Mouse (Mus musculus): ENCODE measurements around the gene Ppip5k1. TPM values are rescaled to one million over a fixed set of nuclear protein-coding genes. Genes with fewer than 3 reads are reported as not detected.

Ppip5k1 gene
- polyA plus RNA-seq, 1 experiment from 2014 or later: 11.2 TPM

DNA sequence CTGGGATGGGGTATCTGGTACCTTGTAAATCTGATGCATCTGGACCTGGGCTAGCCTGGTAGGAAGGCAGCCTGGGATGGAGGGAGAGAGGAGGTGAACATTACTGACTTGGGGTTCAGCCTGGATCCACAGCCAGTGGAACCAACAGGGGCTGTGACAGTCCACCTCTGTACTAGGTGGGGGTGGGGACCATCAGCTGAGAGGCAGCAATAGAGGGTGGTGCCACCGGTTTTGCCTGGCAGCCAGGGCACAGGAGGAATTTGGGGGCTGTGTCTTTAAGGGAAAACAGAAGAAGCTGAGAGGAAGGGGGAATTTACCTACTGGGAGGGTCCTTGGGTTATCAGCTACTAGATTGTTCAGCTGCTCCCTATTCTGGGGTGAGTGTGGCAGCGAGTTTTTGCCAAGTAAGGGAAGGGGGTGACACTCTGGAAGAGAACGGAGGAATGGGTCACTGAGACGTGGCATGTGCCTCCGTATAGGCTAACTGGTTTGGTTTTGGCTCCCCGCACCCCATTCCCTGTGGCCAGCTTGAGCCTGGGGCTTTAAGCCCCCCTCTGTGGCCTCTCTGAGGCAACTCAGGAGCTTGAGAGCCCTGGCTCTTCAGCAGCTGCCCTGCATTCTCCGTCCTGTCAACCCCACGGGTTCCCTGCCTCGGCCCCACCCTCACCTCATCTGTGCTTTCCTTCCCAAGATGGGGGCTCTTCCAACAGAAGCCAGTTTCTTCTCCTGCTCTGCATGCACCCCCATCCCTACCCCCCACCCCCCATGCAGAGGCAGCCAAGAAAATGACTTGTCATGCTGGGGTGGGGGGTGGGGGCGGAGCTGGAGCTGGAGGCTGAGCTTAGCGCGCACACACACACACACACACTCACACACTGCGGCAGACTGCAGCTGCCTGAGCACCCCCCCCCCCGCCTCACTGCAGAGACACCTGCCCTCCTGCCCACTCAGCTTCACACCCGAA is 59.3 kb downstream of the Ppip5k1 start:
- Histone ChIP-seq H3K27ac (replicated peaks) (peak overlapping the region; percentile 85), H3K27me3 (ENCODE audit: low read depth, poor library complexity, severe bottlenecking) (peaks cover 87% of the 10 kb centered on the region), H3K4me3 (peak overlapping the region; percentile 55), H3K9me3 (replicated peaks) (no peaks in the 10 kb centered on the region), H3K36me3 (peaks cover 25% of the 10 kb centered on the region), H3K4me1 (peaks cover 58% of the 10 kb centered on the region)
- DNase-seq (ENCODE audit: low spot score): peak; percentile 45
- WGBS: 1% methylated on average over 15 of the region's 15 CpGs

DNA sequence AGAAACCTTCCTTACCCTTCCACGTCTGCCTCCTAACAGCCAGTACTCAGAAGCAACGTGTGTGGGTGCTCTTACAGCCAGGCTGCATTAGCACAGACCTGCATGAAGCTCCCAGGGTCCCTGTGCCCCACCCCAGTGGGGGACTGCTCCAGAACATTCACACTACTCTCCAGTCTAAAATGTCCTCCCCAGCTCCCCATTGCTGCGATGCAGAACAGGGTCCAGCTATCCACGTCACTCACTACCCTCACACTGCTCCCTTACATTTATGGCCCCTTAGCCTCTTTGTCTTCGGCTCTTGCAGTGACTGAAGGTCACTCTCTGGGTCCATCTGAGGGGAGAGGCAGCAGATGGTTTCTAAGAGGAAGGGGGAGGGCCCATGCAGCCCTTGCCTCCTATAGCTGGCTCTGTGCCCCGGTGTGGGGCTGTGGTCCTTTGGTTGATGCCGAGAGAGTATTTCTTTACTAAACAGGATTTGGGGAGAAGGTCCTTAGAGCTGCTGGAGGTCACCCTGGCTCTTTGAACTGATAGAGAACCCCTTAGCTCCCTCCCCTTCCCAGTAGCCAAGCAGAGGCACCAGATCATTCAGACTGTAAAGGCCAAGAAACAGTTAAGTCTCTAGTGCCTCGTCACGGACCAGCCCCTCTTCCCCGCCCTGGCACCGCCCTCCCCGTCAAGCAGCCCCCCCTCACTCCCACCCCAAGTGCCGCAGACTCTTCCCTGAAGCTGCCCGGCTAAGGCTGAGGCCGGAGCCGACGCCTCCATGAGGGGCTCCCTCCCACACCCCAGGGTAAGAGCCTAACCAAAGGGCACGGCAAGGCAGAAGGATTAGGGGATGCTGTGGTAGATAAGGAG is 60.2 kb downstream of the Ppip5k1 start:
- WGBS: 1% methylated on average over 18 of the region's 18 CpGs
- peaks cover 92% of the 10 kb centered on the region for H3K27me3 ChIP-seq (ENCODE audit: low read depth, poor library complexity, severe bottlenecking)
- H3K36me3 ChIP-seq: peaks cover 16% of the 10 kb centered on the region
- DNase-seq (ENCODE audit: low spot score): peak; percentile 71
- H3K27ac ChIP-seq (replicated peaks): peak overlapping the region; percentile 85
- peak overlapping the region; percentile 55 for H3K4me3 ChIP-seq
- peaks cover 67% of the 10 kb centered on the region for H3K4me1 ChIP-seq
- no peaks in the 10 kb centered on the region for H3K9me3 ChIP-seq (replicated peaks)

DNA sequence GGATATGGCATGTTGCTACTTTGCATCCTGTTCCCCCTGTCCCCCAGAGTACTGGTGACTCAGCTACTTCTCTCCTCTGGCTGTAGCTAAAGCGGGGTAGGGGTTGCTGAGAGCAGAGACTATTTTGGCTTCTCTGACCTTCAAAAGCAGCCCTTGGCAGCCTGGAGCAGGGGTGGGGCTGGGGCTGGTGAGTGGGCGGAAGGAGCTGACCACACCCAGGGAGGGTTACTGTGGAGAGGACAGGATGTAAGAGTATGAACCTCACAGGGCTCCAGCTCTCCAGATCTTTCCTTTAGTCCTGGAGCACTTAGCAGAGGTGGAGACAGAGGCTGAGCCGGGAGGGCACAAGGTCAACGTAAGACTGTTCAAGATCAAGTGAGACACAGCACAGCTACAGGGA is 61.0 kb downstream of the Ppip5k1 start:
- 29% methylated on average over 4 of the region's 4 CpGs for WGBS
- peaks cover 71% of the 10 kb centered on the region for H3K4me1 ChIP-seq
- DNase-seq (ENCODE audit: low spot score): no peak

GRCm38 (mm10) chr2:121292316-121293013 is 62.7 kb downstream of the Ppip5k1 start:
- Histone ChIP-seq H3K27ac (replicated peaks) (no peak overlapping the region), H3K4me1 (peaks cover 70% of the 10 kb centered on the region), H3K27me3 (ENCODE audit: low read depth, poor library complexity, severe bottlenecking) (peaks cover 86% of the 10 kb centered on the region), H3K36me3 (no peaks in the 10 kb centered on the region), H3K4me3 (no peak overlapping the region), H3K9me3 (replicated peaks) (no peaks in the 10 kb centered on the region)
- WGBS: 75% methylated on average over 5 of the region's 5 CpGs
- DNase-seq (ENCODE audit: low spot score): no peak

More for the DNA sequence above, 61.0 kb downstream of the Ppip5k1 start:
- peaks cover 8% of the 10 kb centered on the region for H3K36me3 ChIP-seq
- peak overlapping the region; percentile 55 for H3K4me3 ChIP-seq
- H3K9me3 ChIP-seq (replicated peaks): no peaks in the 10 kb centered on the region
- peak overlapping the region; percentile 85 for H3K27ac ChIP-seq (replicated peaks)
- peaks cover 90% of the 10 kb centered on the region for H3K27me3 ChIP-seq (ENCODE audit: low read depth, poor library complexity, severe bottlenecking)

- H3K4me3 ChIP-seq: peak overlapping the region; percentile 68
- peaks cover 60% of the 10 kb centered on the region for H3K27me3 ChIP-seq (ENCODE audit: low read depth, poor library complexity, severe bottlenecking)
- WGBS: 3% methylated on average over 36 of the region's 36 CpGs
- no peaks in the 10 kb centered on the region for H3K9me3 ChIP-seq (replicated peaks)
- H3K36me3 ChIP-seq: no peaks in the 10 kb centered on the region
- H3K27ac ChIP-seq (replicated peaks): peak overlapping the region; percentile 84
- no peak for DNase-seq (ENCODE audit: low spot score)
- H3K4me1 ChIP-seq: peaks cover 45% of the 10 kb centered on the region
These were observed 65.3 kb downstream of the Ppip5k1 start for GRCm38 (mm10) chr2:121289730-121290540.

GRCm38 (mm10) chr2:121288901-121289729 is 66.1 kb downstream of the Ppip5k1 start, which contains the start of gene Map1a:
TSS of gene Map1a (plus strand) at chr2:121289600.
- under 1% methylated on average over 48 of the region's 48 CpGs for WGBS
- H3K36me3 ChIP-seq: no peaks in the 10 kb centered on the region
- peak within 1 kb of the TSS; percentile 68 for H3K4me3 ChIP-seq
- peaks cover 37% of the 10 kb centered on the region for H3K4me1 ChIP-seq
- peaks cover 58% of the 10 kb centered on the region for H3K27me3 ChIP-seq (ENCODE audit: low read depth, poor library complexity, severe bottlenecking)
- no peaks in the 10 kb centered on the region for H3K9me3 ChIP-seq (replicated peaks)
- H3K27ac ChIP-seq (replicated peaks): peak within 1 kb of the TSS; percentile 84
- DNase-seq (ENCODE audit: low spot score): peak; percentile 98

DNA sequence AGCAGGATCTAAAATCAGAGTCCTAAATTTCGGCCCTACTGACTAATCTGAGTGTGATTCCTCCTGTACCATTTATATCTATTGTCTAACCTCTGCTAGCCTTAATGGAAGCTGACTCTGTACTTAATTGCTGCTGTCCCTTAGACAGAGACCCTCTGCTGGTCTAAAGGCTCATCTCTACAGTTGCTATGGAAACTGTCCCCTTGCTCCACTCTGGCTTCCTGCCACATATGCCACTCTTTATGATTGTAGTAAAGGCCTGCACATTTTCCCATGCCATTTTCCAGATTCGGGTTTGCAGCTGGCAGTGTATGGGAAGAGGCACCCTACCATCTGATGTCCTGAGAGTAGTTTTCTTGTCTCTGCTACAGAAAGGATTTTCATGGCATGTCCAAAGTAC is 67.3 kb downstream of the Ppip5k1 start:
- DNase-seq (ENCODE audit: low spot score): no peak
- Histone ChIP-seq H3K4me1 (peaks cover 30% of the 10 kb centered on the region), H3K36me3 (no peaks in the 10 kb centered on the region), H3K27me3 (ENCODE audit: low read depth, poor library complexity, severe bottlenecking) (peaks cover 45% of the 10 kb centered on the region), H3K4me3 (no peak overlapping the region), H3K9me3 (replicated peaks) (no peaks in the 10 kb centered on the region), H3K27ac (replicated peaks) (no peak overlapping the region)
- 79% methylated on average over 2 of the region's 2 CpGs for WGBS

DNA sequence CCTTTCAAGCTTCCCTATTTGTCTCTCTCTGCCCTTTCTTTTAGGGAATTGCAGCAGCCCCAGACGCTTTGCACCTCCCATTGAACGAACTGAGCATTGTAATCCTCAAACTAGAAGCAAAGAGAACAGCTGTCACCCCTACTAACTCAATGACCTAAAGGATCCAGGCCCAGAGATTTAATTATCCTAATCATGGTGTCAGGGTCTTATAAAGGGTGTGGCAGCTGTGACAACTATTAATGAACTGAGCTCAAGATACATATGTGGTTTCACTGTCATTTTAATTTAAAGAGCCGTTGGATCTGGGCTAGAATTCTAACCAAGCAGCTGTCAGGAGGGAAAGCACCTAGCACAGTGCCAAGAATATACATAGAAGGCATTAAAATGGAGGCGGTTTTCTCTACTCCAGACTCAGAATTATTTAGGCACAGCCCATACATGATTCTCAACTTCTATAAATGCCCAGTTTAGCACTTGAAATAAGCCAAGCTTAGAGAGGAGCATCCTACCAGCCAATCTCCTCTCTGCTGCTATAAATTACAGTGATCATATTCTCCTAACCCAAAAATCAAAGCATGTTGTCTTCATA is 83.2 kb downstream of the Ppip5k1 start:
- Histone ChIP-seq H3K9me3 (replicated peaks) (no peaks in the 10 kb centered on the region), H3K27ac (replicated peaks) (peak overlapping the region; percentile 99), H3K36me3 (peaks cover 31% of the 10 kb centered on the region), H3K4me3 (peak overlapping the region; percentile 98), H3K4me1 (peaks cover 36% of the 10 kb centered on the region), H3K27me3 (ENCODE audit: low read depth, poor library complexity, severe bottlenecking) (no peaks in the 10 kb centered on the region)
- DNase-seq (ENCODE audit: low spot score): no peak
- WGBS: 25% methylated on average over 4 of the region's 4 CpGs

- Histone ChIP-seq H3K36me3 (peaks cover 38% of the 10 kb centered on the region), H3K4me1 (peaks cover 36% of the 10 kb centered on the region), H3K9me3 (replicated peaks) (no peaks in the 10 kb centered on the region), H3K4me3 (peak within 1 kb of the TSS; percentile 98), H3K27ac (replicated peaks) (peak within 1 kb of the TSS; percentile 99), H3K27me3 (ENCODE audit: low read depth, poor library complexity, severe bottlenecking) (no peaks in the 10 kb centered on the region)
- whole genome bisulfite sequencing: under 1% methylated on average over 37 of the region's 37 CpGs
- DNase-seq (ENCODE audit: low spot score): peak; percentile 95
These were observed 83.8 kb downstream of the Ppip5k1 start, which contains the start of gene Trp53bp1 for GRCm38 (mm10) chr2:121271236-121271927. TSS of gene Trp53bp1 (minus strand) at chr2:121271407.

DNA sequence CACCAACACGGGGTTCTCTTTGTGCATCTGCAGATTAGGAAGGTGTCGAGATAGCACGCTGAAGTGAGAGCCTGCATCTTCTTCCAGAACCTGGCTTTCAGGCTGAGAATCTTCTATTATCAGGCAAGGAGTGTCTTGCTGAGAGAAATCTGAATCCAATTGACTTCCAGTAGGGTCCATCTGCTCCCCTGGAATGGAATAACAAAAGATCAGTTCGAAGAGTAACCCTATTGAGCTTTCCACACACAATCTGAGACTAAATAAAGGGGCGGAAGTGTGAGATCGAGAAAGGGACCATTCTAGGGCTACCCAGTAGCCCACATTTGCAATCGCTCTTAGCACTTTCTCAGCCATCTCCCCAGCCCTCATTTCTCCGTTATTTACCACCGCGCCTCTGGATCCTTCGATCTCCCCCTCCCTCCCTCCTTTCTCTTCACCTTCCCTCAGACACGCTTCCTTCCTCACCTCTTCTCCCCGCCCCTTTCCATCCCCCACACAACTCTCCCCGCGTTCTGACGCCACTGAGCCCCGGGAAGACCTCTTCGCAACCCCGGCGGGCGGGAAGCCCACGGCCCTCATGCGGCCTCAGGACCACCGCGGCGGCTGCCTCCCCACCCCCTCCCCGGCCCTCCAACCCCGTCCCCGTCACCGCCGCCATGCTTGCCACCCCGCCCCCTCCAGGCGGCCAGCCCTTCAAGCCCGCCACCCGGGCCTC is 84.5 kb downstream of the Ppip5k1 start:
- Histone ChIP-seq H3K27ac (replicated peaks) (peak overlapping the region; percentile 99), H3K36me3 (peaks cover 45% of the 10 kb centered on the region), H3K27me3 (ENCODE audit: low read depth, poor library complexity, severe bottlenecking) (no peaks in the 10 kb centered on the region), H3K4me3 (peak overlapping the region; percentile 98), H3K9me3 (replicated peaks) (no peaks in the 10 kb centered on the region), H3K4me1 (peaks cover 36% of the 10 kb centered on the region)
- DNase-seq (ENCODE audit: low spot score): no peak
- under 1% methylated on average over 35 of the region's 35 CpGs for WGBS
